Mouse (Mus musculus) neutrophil, adult 83 days (primary cell): Measurements from ENCODE around the gene Clps. TPM values are rescaled to one million over a fixed set of nuclear protein-coding genes. Genes with fewer than 3 reads are reported as not detected.

Experiments used
- total RNA-seq, 2 experiments: library from RNA; stranded (reverse); gene quantifications; one replicate each; pipeline ENCODE4 v1.2.4; 2023

Clps gene
- not detected for total RNA-seq

DNA sequence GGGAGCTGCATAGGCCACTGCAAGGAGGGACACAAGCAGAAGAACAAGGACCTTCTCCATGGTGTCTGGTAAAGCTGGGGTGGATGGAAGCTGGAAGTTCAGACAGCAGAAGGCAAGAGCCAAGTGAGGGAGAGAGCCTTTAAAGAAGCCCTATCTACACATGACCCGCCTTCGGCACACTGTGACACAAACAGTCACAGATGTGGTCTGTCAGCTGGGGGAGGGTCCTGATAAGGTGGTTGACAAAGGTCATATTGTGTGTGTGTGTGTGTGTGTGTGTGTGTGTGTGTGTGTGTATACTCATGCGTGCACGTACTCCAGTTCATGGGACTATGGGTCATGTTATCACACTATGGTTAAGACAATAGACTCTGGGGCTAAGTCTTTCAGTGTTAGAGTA, at the start of gene Clps:
Gene Clps, minus strand, starts transcription at position 169 of the 400 bp plus-strand sequence.

DNA sequence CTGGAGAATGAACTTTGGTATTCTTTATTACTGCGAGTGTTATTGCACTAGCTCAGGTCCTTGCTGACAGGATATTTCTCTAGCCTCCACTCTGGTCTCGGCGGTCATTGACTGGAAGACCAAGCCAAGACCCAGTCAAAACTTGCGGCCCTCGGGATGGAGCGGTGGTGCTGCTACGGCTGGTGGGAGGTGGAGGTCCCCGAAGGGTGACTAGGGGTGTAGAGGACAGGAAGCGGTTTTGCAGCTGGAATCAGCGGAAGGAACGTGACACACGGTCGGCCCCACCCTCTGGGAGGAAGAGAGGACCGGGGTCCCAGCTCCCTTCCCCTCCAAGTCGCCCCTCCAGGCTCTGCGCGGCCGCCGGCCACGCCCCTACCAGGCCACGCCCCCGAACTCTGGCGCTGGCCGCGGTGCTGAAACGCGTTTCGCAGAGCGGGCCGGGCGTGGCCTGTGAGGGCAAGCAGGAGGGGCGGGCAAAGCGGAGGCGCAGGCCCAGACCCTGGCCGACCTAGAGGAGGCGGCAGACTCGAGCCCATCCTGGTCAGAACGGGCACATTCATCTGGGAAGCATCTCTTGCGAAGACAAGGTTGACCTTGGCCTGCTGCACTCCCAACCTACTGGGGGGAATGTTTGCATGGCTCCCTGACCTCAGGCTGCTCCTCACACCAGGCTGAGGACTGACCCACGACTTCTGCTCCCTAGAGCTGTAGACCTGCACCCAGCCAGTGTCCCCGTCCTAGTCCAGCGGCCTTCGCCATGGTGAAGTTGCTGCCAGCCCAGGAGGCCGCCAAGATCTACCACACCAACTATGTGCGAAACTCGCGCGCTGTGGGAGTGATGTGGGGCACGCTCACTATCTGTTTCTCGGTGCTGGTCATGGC, 14.9 kb upstream of the Clps start, which contains the start of gene Lhfpl5:
Gene Lhfpl5, plus strand, starts transcription at position 398 of the 882 bp plus-strand sequence.

DNA sequence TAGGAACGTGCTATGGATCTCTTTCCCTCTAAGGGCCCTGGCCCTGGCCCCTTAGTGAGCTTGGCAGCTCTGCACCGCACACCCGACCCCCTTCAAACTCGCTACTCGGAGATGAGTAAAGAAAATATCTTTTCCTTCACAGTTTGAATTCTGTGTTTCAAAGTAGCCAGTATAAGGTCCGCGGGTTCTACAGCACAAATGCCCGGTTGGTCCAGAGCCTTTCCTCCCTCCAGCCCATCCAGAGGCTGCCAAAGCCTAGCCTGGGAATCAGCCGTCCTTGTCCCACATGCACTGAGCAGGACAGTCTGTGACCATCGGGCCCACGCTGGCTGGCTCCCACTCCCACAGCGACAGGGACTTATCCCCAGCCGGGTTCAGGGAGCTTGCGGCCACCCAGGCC, 11.5 kb downstream of the Clps start, which contains the start of gene Clpsl2:
Gene Clpsl2, plus strand, starts transcription at position 301 of the 400 bp plus-strand sequence.

DNA sequence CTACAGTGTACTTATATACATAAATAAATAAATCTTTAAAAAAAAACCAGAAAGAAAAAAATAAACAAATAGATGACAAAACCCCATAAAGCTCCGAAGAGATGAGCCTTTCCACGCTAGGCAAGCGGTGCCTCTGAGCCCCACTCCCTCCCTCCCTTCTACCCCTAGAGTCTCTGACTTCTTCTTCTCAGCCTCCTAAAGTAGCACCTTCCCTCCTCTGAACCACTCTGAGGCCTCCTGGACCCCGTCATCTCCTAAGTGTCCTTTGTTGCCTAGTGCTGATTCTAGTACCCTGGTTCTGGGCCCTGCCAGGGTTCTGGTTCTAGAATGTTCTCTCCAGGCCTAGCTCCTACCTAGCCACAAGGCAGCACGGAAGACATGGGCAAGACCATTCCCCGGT, 30.1 kb downstream of the Clps start, which contains the start of gene Armc12:
Gene Armc12, plus strand, starts transcription at position 301 of the 400 bp plus-strand sequence.

DNA sequence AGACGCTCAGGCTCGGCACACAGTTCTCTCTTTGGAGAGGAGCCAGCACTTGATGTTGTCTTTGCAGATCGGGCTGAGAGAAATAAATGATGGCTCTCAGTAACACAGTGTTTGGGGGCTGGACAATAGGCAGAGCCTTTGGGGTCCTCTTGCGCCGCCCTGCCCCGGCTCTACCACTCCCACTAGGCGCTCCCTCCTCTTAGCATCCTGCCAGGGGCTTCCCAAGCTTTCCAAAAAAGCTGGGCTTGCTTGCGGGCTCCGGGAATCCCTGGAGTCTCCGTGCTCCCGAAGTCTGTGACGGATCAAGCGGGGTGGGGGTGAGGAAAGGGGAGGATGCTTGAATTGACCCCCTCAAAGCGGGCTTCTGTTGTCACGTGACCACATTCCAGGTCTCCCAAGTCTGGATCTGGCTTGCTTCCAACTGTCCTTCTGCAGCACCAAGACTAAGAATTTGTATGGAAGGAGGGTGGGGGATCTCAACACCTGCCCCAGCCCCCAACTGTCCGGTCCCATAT, 43.1 kb downstream of the Clps start, which contains the start of gene Fkbp5:
Gene Fkbp5, minus strand, starts transcription at position 87 of the 515 bp plus-strand sequence.

Other genes with a start within 250 kb of the Clps start
- 10 to 100 TPM; 15.0 to 16.1 TPM for gene Fance, start 247.2 kb downstream of the Clps start, total RNA-seq
- 100 to 1,000 TPM; 587 to 664 TPM for gene Rpl10a, start 232.3 kb downstream of the Clps start, total RNA-seq
- gene Tead3, start 209.9 kb downstream of the Clps start, total RNA-seq, result 1 to 10 TPM in 1 of 2 experiments, under 1 TPM in 1; 0.88 to 1.4 TPM
- not detected for gene Tulp1, start 195.5 kb downstream of the Clps start, total RNA-seq
- 10 to 100 TPM; 36.6 to 47.0 TPM for gene Fkbp5, start 43.2 kb downstream of the Clps start, total RNA-seq
- 1 to 10 TPM; 1.1 to 1.8 TPM for gene Armc12, start 30.0 kb downstream of the Clps start, total RNA-seq
- gene Clpsl2, start 11.4 kb downstream of the Clps start, total RNA-seq, result not detected
- gene Lhfpl5, start 14.9 kb upstream of the Clps start, total RNA-seq, result not detected
- 10 to 100 TPM; 57.5 to 66.0 TPM for gene Srpk1, start 61.9 kb upstream of the Clps start, total RNA-seq
- 1 to 10 TPM; 2.2 to 3.3 TPM for gene Slc26a8, start 129.5 kb upstream of the Clps start, total RNA-seq
- gene Mapk14, start 130.6 kb upstream of the Clps start, total RNA-seq, result 100 to 1,000 TPM; 212 to 226 TPM
- 10 to 100 TPM; 15.1 to 15.5 TPM for gene AC170998.1, start 165.3 kb upstream of the Clps start, total RNA-seq
- gene Mapk13, start 208.5 kb upstream of the Clps start, total RNA-seq, result 100 to 1,000 TPM; 149 to 167 TPM
- 10 to 100 TPM; 52.6 to 62.7 TPM for gene Brpf3, start 240.3 kb upstream of the Clps start, total RNA-seq